Mouse (Mus musculus): ENCODE measurements around the gene Tomm34. TPM values are rescaled to one million over a fixed set of nuclear protein-coding genes. Genes with fewer than 3 reads are reported as not detected.

The Tomm34 gene
- polyA plus RNA-seq (2016; fragmentation: Nextera tagmentation; extraction: Ambion mirVana), result 58.9 and 63.3 TPM in 2 replicates

- Histone ChIP-seq H3K4me1 (peaks cover 29% of the 10 kb centered on the region), H3K36me3 (peaks cover 6% of the 10 kb centered on the region), H3K4me3 (peak within 1 kb of the TSS; percentile 96), H3K27me3 (no peaks in the 10 kb centered on the region), H3K9ac (peak within 1 kb of the TSS; percentile 87), H3K27ac (peak within 1 kb of the TSS; percentile 91), H3K9me3 (no peaks in the 10 kb centered on the region), H3K4me2 (replicated peaks) (peak within 1 kb of the TSS; percentile 86)
- WGBS, result under 1% methylated on average over 55 of the region's 55 CpGs
- ATAC-seq (ENCODE audit: insufficient number of reproducible peaks, insufficient read depth, low FRiP score, low TSS enrichment), result peak; percentile 95
Observed at GRCm38 (mm10) chr2:164070765-164071436, at the start of gene Tomm34. TSS of gene Tomm34 (minus strand) at chr2:164071169.

- ATAC-seq (ENCODE audit: insufficient number of reproducible peaks, insufficient read depth, low FRiP score, low TSS enrichment), result no peak
- Histone ChIP-seq H3K4me2 (replicated peaks) (no peak overlapping the region), H3K27ac (no peak overlapping the region), H3K4me3 (no peak overlapping the region), H3K9ac (no peak overlapping the region), H3K9me3 (no peaks in the 10 kb centered on the region), H3K36me3 (peaks cover 32% of the 10 kb centered on the region), H3K27me3 (no peaks in the 10 kb centered on the region), H3K4me1 (no peaks in the 10 kb centered on the region)
- 91% methylated on average over 6 of the region's 6 CpGs for WGBS
Observed at GRCm38 (mm10) chr2:164119503-164119902, 48.5 kb upstream of the Tomm34 start.

GRCm38 (mm10) chr2:164115531-164115930, 44.6 kb upstream of the Tomm34 start:
- ATAC-seq (ENCODE audit: insufficient number of reproducible peaks, insufficient read depth, low FRiP score, low TSS enrichment), result 0 out of 2 replicates have a peak, but pooled peaks have one; percentile 60
- H3K27ac ChIP-seq, result 0 out of 2 replicates have a peak overlapping the region, but pooled peaks have one; percentile 23

GRCm38 (mm10) chr2:164114051-164114450, 43.1 kb upstream of the Tomm34 start:
- no peak overlapping the region for H3K27ac ChIP-seq
- H3K36me3 ChIP-seq, result peaks cover 18% of the 10 kb centered on the region; the same call in 1 of the 2 replicates
- no peak overlapping the region for H3K9ac ChIP-seq
- no peak overlapping the region for H3K4me3 ChIP-seq
- WGBS, result 92% methylated on average over 6 of the region's 6 CpGs
- H3K9me3 ChIP-seq, result no peaks in the 10 kb centered on the region
- ATAC-seq (ENCODE audit: insufficient number of reproducible peaks, insufficient read depth, low FRiP score, low TSS enrichment), result no peak
- H3K27me3 ChIP-seq, result no peaks in the 10 kb centered on the region
- H3K4me1 ChIP-seq, result no peaks in the 10 kb centered on the region
- H3K4me2 ChIP-seq (replicated peaks), result no peak overlapping the region

More at GRCm38 (mm10) chr2:164115531-164115930, 44.6 kb upstream of the Tomm34 start:
- Histone ChIP-seq H3K4me3 (no peak overlapping the region), H3K4me1 (no peaks in the 10 kb centered on the region), H3K4me2 (replicated peaks) (no peak overlapping the region), H3K9me3 (no peaks in the 10 kb centered on the region), H3K9ac (no peak overlapping the region), H3K36me3 (peaks cover 31% of the 10 kb centered on the region), H3K27me3 (no peaks in the 10 kb centered on the region)
- 56% methylated on average over 10 of the region's 10 CpGs for whole genome bisulfite sequencing

GRCm38 (mm10) chr2:164111546-164111945, 40.6 kb upstream of the Tomm34 start:
- H3K9me3 ChIP-seq, result no peaks in the 10 kb centered on the region
- no peak overlapping the region for H3K9ac ChIP-seq
- WGBS, result 86% methylated on average over 8 of the region's 8 CpGs
- H3K36me3 ChIP-seq, result peaks cover 12% of the 10 kb centered on the region; the same call in 1 of the 2 replicates
- H3K4me1 ChIP-seq, result 0 out of 2 replicates have a peak, but pooled peaks cover 6% of the 10 kb centered on the region
- no peak for ATAC-seq (ENCODE audit: insufficient number of reproducible peaks, insufficient read depth, low FRiP score, low TSS enrichment)
- no peak overlapping the region for H3K4me3 ChIP-seq
- no peaks in the 10 kb centered on the region for H3K27me3 ChIP-seq
- H3K27ac ChIP-seq, result no peak overlapping the region
- no peak overlapping the region for H3K4me2 ChIP-seq (replicated peaks)

- ATAC-seq (ENCODE audit: insufficient number of reproducible peaks, insufficient read depth, low FRiP score, low TSS enrichment), result no peak
- peaks cover 12% of the 10 kb centered on the region; the same call in 1 of the 2 replicates for H3K36me3 ChIP-seq
- 0 out of 2 replicates have a peak, but pooled peaks cover 6% of the 10 kb centered on the region for H3K4me1 ChIP-seq
- no peaks in the 10 kb centered on the region for H3K9me3 ChIP-seq
- 56% methylated on average over 4 of the region's 4 CpGs for WGBS
- no peaks in the 10 kb centered on the region for H3K27me3 ChIP-seq
- H3K4me2 ChIP-seq (replicated peaks), result no peak overlapping the region
- H3K4me3 ChIP-seq, result no peak overlapping the region
- peak overlapping the region; percentile 54; the same call in 1 of the 2 replicates for H3K27ac ChIP-seq
- no peak overlapping the region for H3K9ac ChIP-seq
Observed at GRCm38 (mm10) chr2:164108501-164108900, 37.5 kb upstream of the Tomm34 start.

GRCm38 (mm10) chr2:164107125-164107874, 36.3 kb upstream of the Tomm34 start:
- Histone ChIP-seq H3K9me3 (no peaks in the 10 kb centered on the region), H3K4me3 (no peak overlapping the region), H3K36me3 (peaks cover 14% of the 10 kb centered on the region), H3K4me2 (replicated peaks) (no peak overlapping the region), H3K27ac (0 out of 2 replicates have a peak overlapping the region, but pooled peaks have one; percentile 36), H3K4me1 (0 out of 2 replicates have a peak, but pooled peaks cover 6% of the 10 kb centered on the region), H3K27me3 (no peaks in the 10 kb centered on the region), H3K9ac (no peak overlapping the region)
- WGBS, result 78% methylated on average over 16 of the region's 16 CpGs
- ATAC-seq (ENCODE audit: insufficient number of reproducible peaks, insufficient read depth, low FRiP score, low TSS enrichment), result no peak

- ATAC-seq (ENCODE audit: insufficient number of reproducible peaks, insufficient read depth, low FRiP score, low TSS enrichment), result no peak
- Histone ChIP-seq H3K4me2 (replicated peaks) (no peak overlapping the region), H3K27ac (0 out of 2 replicates have a peak overlapping the region, but pooled peaks have one; percentile 25), H3K27me3 (no peaks in the 10 kb centered on the region), H3K36me3 (peaks cover 20% of the 10 kb centered on the region), H3K4me1 (0 out of 2 replicates have a peak, but pooled peaks cover 6% of the 10 kb centered on the region), H3K9ac (no peak overlapping the region), H3K4me3 (no peak overlapping the region), H3K9me3 (no peaks in the 10 kb centered on the region)
- WGBS, result 80% methylated on average over 14 of the region's 14 CpGs
Observed at GRCm38 (mm10) chr2:164106287-164107035, 35.5 kb upstream of the Tomm34 start.

GRCm38 (mm10) chr2:164103501-164103900, 32.5 kb upstream of the Tomm34 start:
- H3K4me1 ChIP-seq, result 0 out of 2 replicates have a peak, but pooled peaks cover 3% of the 10 kb centered on the region
- H3K36me3 ChIP-seq, result peaks cover 41% of the 10 kb centered on the region
- no peak overlapping the region for H3K4me3 ChIP-seq
- 30% methylated on average over 4 of the region's 4 CpGs for WGBS
- no peak overlapping the region for H3K4me2 ChIP-seq (replicated peaks)
- H3K9me3 ChIP-seq, result no peaks in the 10 kb centered on the region
- H3K9ac ChIP-seq, result no peak overlapping the region
- no peaks in the 10 kb centered on the region for H3K27me3 ChIP-seq
- no peak overlapping the region for H3K27ac ChIP-seq
- no peak for ATAC-seq (ENCODE audit: insufficient number of reproducible peaks, insufficient read depth, low FRiP score, low TSS enrichment)

GRCm38 (mm10) chr2:164102366-164102765, 31.4 kb upstream of the Tomm34 start:
- no peak for ATAC-seq (ENCODE audit: insufficient number of reproducible peaks, insufficient read depth, low FRiP score, low TSS enrichment)
- H3K4me3 ChIP-seq, result no peak overlapping the region

GRCm38 (mm10) chr2:164101936-164102335, 31.0 kb upstream of the Tomm34 start:
- Histone ChIP-seq H3K9me3 (no peaks in the 10 kb centered on the region), H3K36me3 (peaks cover 46% of the 10 kb centered on the region), H3K27me3 (no peaks in the 10 kb centered on the region), H3K4me1 (no peaks in the 10 kb centered on the region), H3K4me3 (no peak overlapping the region), H3K27ac (no peak overlapping the region), H3K4me2 (replicated peaks) (no peak overlapping the region), H3K9ac (no peak overlapping the region)
- ATAC-seq (ENCODE audit: insufficient number of reproducible peaks, insufficient read depth, low FRiP score, low TSS enrichment), result no peak
- 88% methylated on average over 1 of the region's 1 CpGs for WGBS

More at GRCm38 (mm10) chr2:164102366-164102765, 31.4 kb upstream of the Tomm34 start:
- H3K27me3 ChIP-seq, result no peaks in the 10 kb centered on the region
- H3K4me1 ChIP-seq, result no peaks in the 10 kb centered on the region
- H3K9me3 ChIP-seq, result no peaks in the 10 kb centered on the region
- no peak overlapping the region for H3K4me2 ChIP-seq (replicated peaks)
- 90% methylated on average over 3 of the region's 3 CpGs for WGBS
- H3K36me3 ChIP-seq, result peaks cover 49% of the 10 kb centered on the region
- no peak overlapping the region for H3K27ac ChIP-seq
- no peak overlapping the region for H3K9ac ChIP-seq

Data from embryonic facial prominence, embryonic 12.5 days (tissue).